Mouse (Mus musculus) liver, embryonic 15.5 days (tissue): Measurements from ENCODE around the gene Myh9. TPM values are rescaled to one million over a fixed set of nuclear protein-coding genes. Genes with fewer than 3 reads are reported as not detected.
"Not testable (repeated sequence)": the region's sequence is repeated elsewhere in the genome, so short reads cannot be mapped to it uniquely, and the experiment has no call there.

Experiments used
- ATAC-seq: fragments of 200-750 bp; cut with Nextera tagmentation; 2 replicates; pipeline ENCODE4 v1.8.0; 2017; ENCODE audit warnings: moderate number of reproducible peaks, mild to moderate bottlenecking, moderate library complexity; ENCODE audit not compliant: insufficient read depth
- H3K27ac ChIP-seq: fragments of 300-500 bp; sonication (generic); replicated peaks from 2 replicates; pipeline ENCODE4 v1.5.1; 2015; ENCODE audit warnings: mild to moderate bottlenecking, inconsistent platforms
- H3K27me3 ChIP-seq: fragments of 300-500 bp; sonication (generic); 2 replicates; pipeline ENCODE4 v1.6.1; 2015; ENCODE audit warnings: mild to moderate bottlenecking, inconsistent platforms
- H3K36me3 ChIP-seq: fragments of 300-500 bp; sonication (generic); replicated peaks from 2 replicates; pipeline ENCODE4 v1.6.1; 2015; ENCODE audit warnings: moderate library complexity, mild to moderate bottlenecking, inconsistent platforms
- H3K4me1 ChIP-seq: fragments of 300-500 bp; sonication (generic); replicated peaks from 2 replicates; pipeline ENCODE4 v1.6.1; 2015; ENCODE audit warnings: inconsistent platforms
- H3K4me2 ChIP-seq: fragments of 300-500 bp; sonication (generic); 2 replicates; pipeline ENCODE4 v1.6.1; 2015; ENCODE audit warnings: moderate library complexity, mild to moderate bottlenecking, inconsistent platforms
- H3K4me3 ChIP-seq: fragments of 300-500 bp; sonication (generic); replicated peaks from 2 replicates; pipeline ENCODE4 v1.5.1; 2015; ENCODE audit warnings: mild to moderate bottlenecking, inconsistent platforms
- H3K9ac ChIP-seq: fragments of 300-500 bp; sonication (generic); 2 replicates; pipeline ENCODE4 v1.6.1; 2015; ENCODE audit warnings: moderate library complexity, mild to moderate bottlenecking, inconsistent platforms
- H3K9me3 ChIP-seq: fragments of 300-500 bp; sonication (generic); replicated peaks from 2 replicates; pipeline ENCODE4 v1.6.1; 2016; ENCODE audit warnings: inconsistent platforms
- WGBS: fragments of 180-500 bp; shearing (Covaris S2); methylation state at CpG from one replicate; pipeline ENCODE4 v1.1.7; 2015; ENCODE audit warnings: mixed read lengths; ENCODE audit not compliant: insufficient replicate concordance; 5-methylcytosine and 5-hydroxymethylcytosine counted together
- polyA plus RNA-seq: library from polyadenylated mRNA; unstranded; fragments of >200 nt; fragmentation: Nextera tagmentation; extraction: Ambion mirVana; gene quantifications from 2 replicates; pipeline ENCODE4 v1.2.1, GENCODE M21; 2015

Gene Myh9
- polyA plus RNA-seq, 1 experiment from 2014 or later, result 19.5 TPM

DNA sequence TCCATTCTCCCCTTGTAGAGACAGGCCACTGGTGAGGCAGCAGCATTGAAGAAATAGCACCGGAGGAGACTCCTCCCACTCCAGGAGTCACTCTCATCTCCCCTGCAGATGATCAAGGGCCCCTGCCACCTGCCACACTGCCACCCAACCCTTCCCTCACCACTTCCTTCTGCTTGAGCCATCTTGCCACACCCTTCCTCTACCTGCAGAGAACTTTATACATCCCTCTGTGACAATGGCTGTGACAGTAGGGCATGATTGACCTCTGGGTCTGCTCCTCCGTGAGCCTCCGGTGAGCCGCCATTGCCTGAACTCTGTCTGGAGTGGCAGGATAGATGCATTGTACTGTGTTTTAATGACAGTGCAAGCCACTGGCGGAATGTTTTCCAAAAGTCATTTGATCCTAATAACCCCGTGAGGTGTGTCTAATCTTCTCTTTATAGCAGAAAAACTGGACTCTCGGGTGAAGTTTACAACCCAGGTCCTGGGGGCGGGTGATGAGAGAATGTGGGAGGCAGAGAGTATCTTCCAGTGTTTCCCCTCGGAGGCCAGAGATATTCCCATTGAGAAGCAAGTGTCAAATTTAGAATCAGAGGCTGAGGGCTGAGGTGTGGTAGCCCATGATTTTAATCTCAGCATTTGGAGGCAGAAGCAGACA is 7.7 kb upstream of the Myh9 start:
- H3K27me3 ChIP-seq, result peaks cover 3% of the 10 kb centered on the region; the same call in 1 of the 2 replicates
- WGBS, result 63% methylated on average over 9 of the region's 9 CpGs
- no peaks in the 10 kb centered on the region for H3K36me3 ChIP-seq
- H3K9me3 ChIP-seq, result no peaks in the 10 kb centered on the region
- H3K4me3 ChIP-seq, result no peak overlapping the region
- no peak overlapping the region for H3K4me2 ChIP-seq
- H3K27ac ChIP-seq, result no peak overlapping the region
- ATAC-seq, result no peak
- no peak overlapping the region for H3K9ac ChIP-seq
- peaks cover 23% of the 10 kb centered on the region for H3K4me1 ChIP-seq

DNA sequence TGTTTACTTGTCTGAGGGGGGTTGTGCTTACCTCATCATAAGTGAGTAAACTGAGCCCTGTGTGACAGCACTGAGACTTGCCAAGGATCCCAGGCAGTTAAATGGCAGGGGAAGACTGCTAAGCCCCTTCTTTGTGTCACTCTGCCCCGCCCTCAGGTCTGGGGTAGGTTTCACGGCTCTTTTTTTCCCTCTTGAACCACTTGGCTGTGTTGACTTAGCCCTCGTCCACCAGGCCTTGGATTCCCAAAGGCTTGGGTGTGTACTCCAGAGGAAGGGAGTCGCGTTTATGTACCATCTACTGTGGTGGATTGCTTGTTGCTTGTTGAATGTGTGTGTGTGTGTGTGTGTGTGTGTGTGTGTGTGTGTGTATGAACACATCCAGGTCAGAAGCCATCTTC is 7.1 kb upstream of the Myh9 start:
- Histone ChIP-seq H3K9me3 (no peaks in the 10 kb centered on the region), H3K27me3 (peaks cover 3% of the 10 kb centered on the region; the same call in 1 of the 2 replicates), H3K9ac (no peak overlapping the region), H3K36me3 (no peaks in the 10 kb centered on the region), H3K4me3 (no peak overlapping the region), H3K4me2 (no peak overlapping the region), H3K27ac (0 out of 2 replicates have a peak overlapping the region, but pooled peaks have one; percentile 20), H3K4me1 (peaks cover 27% of the 10 kb centered on the region)
- no peak for ATAC-seq
- 61% methylated on average over 5 of the region's 5 CpGs for WGBS

GRCm38 (mm10) chr15:77848415-77849038 is 6.6 kb upstream of the Myh9 start:
- 77% methylated on average over 16 of the region's 16 CpGs for WGBS
- H3K36me3 ChIP-seq, result no peaks in the 10 kb centered on the region
- ATAC-seq, result no peak
- H3K27me3 ChIP-seq, result peaks cover 3% of the 10 kb centered on the region; the same call in 1 of the 2 replicates
- H3K9me3 ChIP-seq, result no peaks in the 10 kb centered on the region
- H3K4me3 ChIP-seq, result no peak overlapping the region
- H3K9ac ChIP-seq, result no peak overlapping the region
- H3K27ac ChIP-seq, result 0 out of 2 replicates have a peak overlapping the region, but pooled peaks have one; percentile 20
- peaks cover 29% of the 10 kb centered on the region for H3K4me1 ChIP-seq
- H3K4me2 ChIP-seq, result no peak overlapping the region

GRCm38 (mm10) chr15:77847826-77848225 is 5.9 kb upstream of the Myh9 start:
- 48% methylated on average over 3 of the region's 3 CpGs for WGBS
- no peak overlapping the region for H3K4me2 ChIP-seq
- H3K27me3 ChIP-seq, result peaks cover 3% of the 10 kb centered on the region; the same call in 1 of the 2 replicates
- ATAC-seq, result no peak
- H3K9me3 ChIP-seq, result no peaks in the 10 kb centered on the region
- no peak overlapping the region for H3K9ac ChIP-seq
- H3K36me3 ChIP-seq, result no peaks in the 10 kb centered on the region
- H3K4me1 ChIP-seq, result peaks cover 36% of the 10 kb centered on the region
- no peak overlapping the region for H3K27ac ChIP-seq
- H3K4me3 ChIP-seq, result no peak overlapping the region

DNA sequence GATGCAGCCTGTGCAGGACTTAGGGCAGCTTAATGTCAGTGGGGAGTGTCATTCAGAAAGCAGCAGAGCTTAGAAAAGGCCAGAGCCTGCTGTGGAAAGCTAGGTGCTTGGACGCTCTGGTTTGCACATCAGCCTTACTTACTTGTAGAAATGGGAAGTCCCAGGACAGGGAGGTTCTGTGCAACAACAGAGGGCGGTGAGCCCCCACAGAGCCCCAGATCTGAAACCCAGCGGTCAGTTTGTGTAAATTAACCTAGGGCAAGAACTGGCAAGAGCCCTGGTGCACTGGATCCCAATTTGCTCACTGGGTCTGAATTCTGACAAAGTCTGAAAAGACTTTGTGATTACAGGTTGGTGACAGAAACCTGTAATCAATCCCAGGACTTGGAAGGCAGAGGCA is 5.1 kb upstream of the Myh9 start:
- peaks cover 41% of the 10 kb centered on the region for H3K4me1 ChIP-seq
- 0 out of 2 replicates have a peak overlapping the region, but pooled peaks have one; percentile 9 for H3K27ac ChIP-seq
- 49% methylated on average over 3 of the region's 3 CpGs for WGBS
- no peaks in the 10 kb centered on the region for H3K36me3 ChIP-seq
- H3K9ac ChIP-seq, result no peak overlapping the region
- H3K4me3 ChIP-seq, result no peak overlapping the region
- H3K4me2 ChIP-seq, result no peak overlapping the region
- peaks cover 3% of the 10 kb centered on the region; the same call in 1 of the 2 replicates for H3K27me3 ChIP-seq
- no peak for ATAC-seq
- no peaks in the 10 kb centered on the region for H3K9me3 ChIP-seq

GRCm38 (mm10) chr15:77845931-77846595 is 4.1 kb upstream of the Myh9 start:
- H3K9me3 ChIP-seq, H3K36me3 ChIP-seq, ATAC-seq, H3K4me3 ChIP-seq, H3K4me2 ChIP-seq, H3K9ac ChIP-seq, H3K27me3 ChIP-seq, H3K27ac ChIP-seq: not testable (repeated sequence)
- peaks cover 41% of the 10 kb centered on the region for H3K4me1 ChIP-seq
- 38% methylated on average over 11 of the region's 11 CpGs for WGBS

DNA sequence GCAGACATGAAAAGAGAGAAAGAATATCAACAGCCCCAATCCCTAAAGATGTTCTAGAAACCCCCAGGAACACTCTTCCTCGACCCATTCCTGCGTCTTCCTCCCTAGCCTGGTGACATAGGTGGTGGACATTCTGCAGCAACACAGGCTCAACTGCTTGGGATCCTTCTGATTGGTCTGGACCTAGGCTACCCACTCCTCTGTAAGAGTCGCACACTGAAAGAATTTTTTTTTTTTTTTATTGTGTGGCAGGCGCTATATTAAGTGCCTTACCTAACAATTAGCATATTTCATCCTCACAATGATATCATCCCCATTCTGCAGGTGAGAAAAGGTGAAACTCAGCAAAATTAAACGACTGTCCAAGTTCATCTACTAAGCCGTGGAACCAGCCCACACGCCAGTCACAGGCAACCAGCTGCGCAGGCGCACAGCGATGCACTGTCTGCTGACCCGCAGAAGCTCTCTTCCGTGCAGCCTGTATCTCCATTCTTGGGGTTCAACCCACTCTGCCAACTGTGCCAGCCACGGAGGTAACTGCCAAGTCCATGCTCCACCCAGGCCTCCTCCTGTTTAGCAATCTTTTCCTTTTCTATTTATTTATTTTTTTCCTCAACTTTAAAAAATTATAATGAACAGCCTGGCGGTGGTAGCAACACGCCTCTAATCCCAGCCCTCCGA is 3.1 kb upstream of the Myh9 start:
- peaks cover 51% of the 10 kb centered on the region for H3K4me1 ChIP-seq
- no peak for ATAC-seq
- WGBS, result 77% methylated on average over 16 of the region's 16 CpGs
- no peak overlapping the region for H3K4me3 ChIP-seq
- H3K9me3 ChIP-seq, result no peaks in the 10 kb centered on the region
- no peak overlapping the region for H3K9ac ChIP-seq
- no peak overlapping the region for H3K27ac ChIP-seq
- no peak overlapping the region for H3K4me2 ChIP-seq
- no peaks in the 10 kb centered on the region for H3K36me3 ChIP-seq
- H3K27me3 ChIP-seq, result peaks cover 3% of the 10 kb centered on the region; the same call in 1 of the 2 replicates

DNA sequence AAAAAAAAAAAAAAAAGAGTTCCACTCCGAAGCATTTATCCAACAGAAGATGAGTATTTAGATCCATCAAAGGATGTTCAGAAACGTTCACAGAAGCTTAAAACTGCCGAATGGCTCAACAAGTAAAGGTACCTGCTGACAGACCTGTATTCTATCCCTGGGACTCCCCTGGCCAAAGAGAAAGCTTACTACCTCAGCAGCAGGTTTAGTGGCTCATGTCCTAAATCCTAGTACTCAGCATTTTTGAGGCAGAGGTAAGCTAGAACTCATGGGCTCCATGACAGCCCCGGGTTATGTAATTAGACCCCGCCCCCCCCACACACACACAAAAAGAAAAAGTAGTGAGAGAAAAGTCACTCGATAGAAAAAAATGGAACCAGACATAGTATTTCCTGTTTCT is 2.1 kb upstream of the Myh9 start:
- 58% methylated on average over 6 of the region's 6 CpGs for WGBS
- H3K27me3 ChIP-seq, result peaks cover 3% of the 10 kb centered on the region; the same call in 1 of the 2 replicates
- no peak for ATAC-seq

GRCm38 (mm10) chr15:77843494-77844041 is 1.6 kb upstream of the Myh9 start:
- not testable (repeated sequence) for ATAC-seq, H3K9ac ChIP-seq, H3K36me3 ChIP-seq, H3K4me3 ChIP-seq, H3K27me3 ChIP-seq, H3K9me3 ChIP-seq
- H3K4me1 ChIP-seq, result peaks cover 62% of the 10 kb centered on the region
- 72% methylated on average over 12 of the region's 13 CpGs for WGBS
- H3K4me2 ChIP-seq, result peak overlapping the region; percentile 94; the same call in 1 of the 2 replicates
- H3K27ac ChIP-seq, result peak overlapping the region; percentile 94; the same call in 1 of the 2 replicates

More for the DNA sequence above, 2.1 kb upstream of the Myh9 start:
- no peak overlapping the region for H3K27ac ChIP-seq
- no peak overlapping the region for H3K4me3 ChIP-seq
- no peak overlapping the region for H3K4me2 ChIP-seq
- no peak overlapping the region for H3K9ac ChIP-seq
- peaks cover 57% of the 10 kb centered on the region for H3K4me1 ChIP-seq
- H3K9me3 ChIP-seq, result no peaks in the 10 kb centered on the region
- no peaks in the 10 kb centered on the region for H3K36me3 ChIP-seq

DNA sequence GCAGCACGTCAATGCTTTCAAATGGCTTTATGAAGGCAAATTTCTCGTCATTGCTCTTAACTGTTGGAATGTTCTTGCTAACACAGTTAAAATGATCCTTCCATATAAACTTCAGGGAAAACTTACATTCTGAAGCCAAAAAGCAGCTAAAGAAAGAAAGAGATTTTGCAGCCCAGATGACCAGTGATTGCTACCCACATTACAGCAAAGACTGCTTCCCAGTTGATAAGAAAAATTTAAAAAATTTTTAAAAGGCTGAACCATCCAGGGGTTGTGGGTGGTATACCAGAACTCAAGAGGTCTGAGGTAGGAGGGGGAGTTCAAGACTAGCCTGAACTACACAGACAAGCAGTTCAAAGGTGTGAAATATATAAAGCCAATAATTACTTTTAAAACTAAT is 1.1 kb upstream of the Myh9 start:
- peaks cover 64% of the 10 kb centered on the region for H3K4me1 ChIP-seq

More for the DNA sequence above, 1.1 kb upstream of the Myh9 start:
- peak overlapping the region; percentile 94; the same call in 1 of the 2 replicates for H3K27ac ChIP-seq
- 51% methylated on average over 2 of the region's 2 CpGs for WGBS
- ATAC-seq, result no peak
- peak overlapping the region; percentile 66 for H3K9ac ChIP-seq
- H3K4me2 ChIP-seq, result peak overlapping the region; percentile 94
- peak overlapping the region; percentile 97 for H3K4me3 ChIP-seq
- H3K9me3 ChIP-seq, result no peaks in the 10 kb centered on the region
- 0 out of 2 replicates have a peak, but pooled peaks cover 1% of the 10 kb centered on the region for H3K36me3 ChIP-seq
- peaks cover 3% of the 10 kb centered on the region; the same call in 1 of the 2 replicates for H3K27me3 ChIP-seq
